Comparison of ENCODE assay signal across 12 mouse cellular contexts in genomic region chr4:109439101-109439500, GRCm38 (mm10). TPM values are rescaled to one million over a fixed set of nuclear protein-coding genes. Genes with fewer than 3 reads are reported as not detected.
A peak's percentile ranks its signal among the peaks of the same experiment; 100 is the strongest.
DNase-seq lines count a peak whose midpoint lies in the region; ATAC-seq and TF ChIP-seq lines count a peak whose summit lies in the region.
"Had no signal": no experiment of that assay in that cellular context is flagged by ENCODE, and none has a peak within 500 bp of the region (broad histone marks: within the 10 kb centered on the region; RNA-seq: fewer than 3 reads in every experiment).

No protein-coding gene starts in this region.

- H3K36me3 ChIP-seq in hindbrain, postnatal 0 days (ENCODE audit: insufficient read depth, low read length) = no peaks in the 10 kb centered on the region
- H3K36me3 ChIP-seq in hindbrain, embryonic 16.5 days (ENCODE audit: control insufficient read depth, insufficient read depth, low read length) = no peaks in the 10 kb centered on the region

- ATAC-seq in hindbrain, postnatal 0 days = no peak
- ATAC-seq in hindbrain, embryonic 16.5 days = no peak

- H3K4me2 ChIP-seq in hindbrain, postnatal 0 days (ENCODE audit: low read depth, low read length) = no peak overlapping the region
- H3K4me2 ChIP-seq in hindbrain, embryonic 16.5 days (ENCODE audit: low read length) = no peak overlapping the region
- H3K4me2 ChIP-seq: hindbrain, embryonic 14.5 days had no signal

- no peaks in the 10 kb centered on the region for H3K27me3 ChIP-seq in hindbrain, postnatal 0 days (ENCODE audit: insufficient read depth, low read length)
- no peaks in the 10 kb centered on the region for H3K27me3 ChIP-seq in hindbrain, embryonic 16.5 days (replicated peaks; ENCODE audit: control insufficient read depth, insufficient read depth, low read length)

- H3K27ac ChIP-seq in hindbrain, postnatal 0 days = no peak overlapping the region
- H3K27ac ChIP-seq in hindbrain, embryonic 16.5 days (ENCODE audit: low read depth, low read length) = no peak overlapping the region
- H3K27ac ChIP-seq: hindbrain, embryonic 14.5 days had no signal

- WGBS in hindbrain, postnatal 0 days = 70% methylated on average over 8 of the region's 8 CpGs
- WGBS in hindbrain, embryonic 16.5 days = 76% methylated on average over 8 of the region's 8 CpGs

- TF ChIP-seq CTCF in hindbrain, postnatal 0 days (IDR thresholded peaks at IDR 0.05; ENCODE audit: low read depth) = peak; percentile 11; the same call in 1 of the 2 replicates

- no peak for DNase-seq in hindbrain, postnatal 0 days (ENCODE audit: low spot score)
- DNase-seq in thymus, postnatal 14 days = peak; percentile 43
- no peak for DNase-seq in thymus, adult 18-20 months
- peak; percentile 5 for DNase-seq in induced T-regulatory cell, adult 2 months (ENCODE audit: low read depth)
- peak; percentile 67 for DNase-seq in thymus, postnatal 4 days
- DNase-seq in cerebellum, postnatal 25 days = no peak
- no peak for DNase-seq in T-cell, adult 2 months (ENCODE audit: low spot score)
- DNase-seq: cerebellum, postnatal 10 days; gastrocnemius, postnatal 14 days; lung, postnatal 4 days had no signal

- H3K4me1 ChIP-seq in hindbrain, postnatal 0 days (ENCODE audit: insufficient read depth, low read length) = no peaks in the 10 kb centered on the region
- no peaks in the 10 kb centered on the region for H3K4me1 ChIP-seq in hindbrain, embryonic 16.5 days (ENCODE audit: control insufficient read depth, insufficient read depth, low read depth, low read length)

- H3K9me3 ChIP-seq in hindbrain, postnatal 0 days (ENCODE audit: low read length) = no peaks in the 10 kb centered on the region
- no peaks in the 10 kb centered on the region for H3K9me3 ChIP-seq in hindbrain, embryonic 16.5 days (ENCODE audit: control insufficient read depth, low read length)

- no peak overlapping the region for H3K9ac ChIP-seq in hindbrain, postnatal 0 days (replicated peaks; ENCODE audit: low read length)
- no peak overlapping the region for H3K9ac ChIP-seq in hindbrain, embryonic 16.5 days (ENCODE audit: low read depth, low read length)
- H3K9ac ChIP-seq: hindbrain, embryonic 14.5 days had no signal

- no peak overlapping the region for H3K4me3 ChIP-seq in hindbrain, postnatal 0 days (ENCODE audit: low read length)
- H3K4me3 ChIP-seq in hindbrain, embryonic 16.5 days (ENCODE audit: low read length) = no peak overlapping the region

RNA-seq across cellular contexts. Expression of gene Ttc39a, which starts 32.7 kb away (rescaled TPM):
- 4.0 and 6.8 TPM in 2 replicates for total RNA-seq in hindbrain, postnatal 0 days (2014; rRNA removed)
- polyA plus RNA-seq in hindbrain, postnatal 0 days (2015; fragmentation: Nextera tagmentation; extraction: Ambion mirVana) = 5.3 and 6.4 TPM in 2 replicates
- polyA plus RNA-seq in hindbrain, embryonic 16.5 days (2015; fragmentation: Nextera tagmentation; extraction: Ambion mirVana) = 3.4 and 5.0 TPM in 2 replicates

RNA-seq across cellular contexts. Expression of gene Rnf11, which starts 45.4 kb away (rescaled TPM):
- total RNA-seq in hindbrain, postnatal 0 days (2014; rRNA removed) = 86.7 and 93.2 TPM in 2 replicates
- 79.2 and 80.4 TPM in 2 replicates for polyA plus RNA-seq in hindbrain, postnatal 0 days (2015; fragmentation: Nextera tagmentation; extraction: Ambion mirVana)
- 58.8 and 60.3 TPM in 2 replicates for polyA plus RNA-seq in hindbrain, embryonic 16.5 days (2015; fragmentation: Nextera tagmentation; extraction: Ambion mirVana)

Comparison
In these comparisons a context has a peak if more than half of its experiments do, and no peak if none do; other contexts are left out.
1. DNase-seq: peak in thymus, postnatal 14 days (single experiment), induced T-regulatory cell, adult 2 months (single experiment) and thymus, postnatal 4 days (single experiment); none in hindbrain, postnatal 0 days (single experiment), thymus, adult 18-20 months (0 of 2), cerebellum, postnatal 25 days (0 of 2) and T-cell, adult 2 months (single experiment).